Mouse (Mus musculus) kidney, postnatal 0 days (tissue): ENCODE measurements at regions not wholly inside any gene's neighbourhood (a gene's known extent, or its start where the extent isn't known, plus 50 kb on each side); places are given as distances from the start of the nearest gene placed in this dataset.

Source experiments
- ATAC-seq: fragments of 200-750 bp; cut with Nextera tagmentation; replicated peaks from 2 replicates; pipeline ENCODE4 v1.8.0; 2017; ENCODE audit warnings: low read depth, moderate number of reproducible peaks, moderate TSS enrichment, moderate library complexity; ENCODE audit not compliant: low FRiP score
- DNase-seq: peaks from one replicate; pipeline ENCODE4 v3.0.0-alpha.2; 2016; ENCODE audit warnings: low spot score
- H3K27ac ChIP-seq: fragments of 300-500 bp; sonication (generic); 2 replicates; pipeline ENCODE4 v1.5.1; 2014; ENCODE audit warnings: mild to moderate bottlenecking
- H3K27me3 ChIP-seq: fragments of 300-500 bp; sonication (generic); 2 replicates; pipeline ENCODE4 v1.6.1; 2014; ENCODE audit warnings: low read length, mixed read lengths; ENCODE audit not compliant: insufficient read depth
- H3K36me3 ChIP-seq: fragments of 300-500 bp; sonication (generic); 2 replicates; pipeline ENCODE4 v1.6.1; 2014; ENCODE audit warnings: low read length, mixed read lengths; ENCODE audit not compliant: insufficient read depth
- H3K4me1 ChIP-seq: fragments of 300-500 bp; sonication (generic); replicated peaks from 2 replicates; pipeline ENCODE4 v1.6.1; 2014; ENCODE audit warnings: antibody characterized with exemption, low read length, mixed read lengths; ENCODE audit not compliant: insufficient read depth
- H3K4me2 ChIP-seq: fragments of 300-500 bp; sonication (generic); 2 replicates; pipeline ENCODE4 v1.6.1; 2014; ENCODE audit warnings: mild to moderate bottlenecking, low read length, moderate library complexity, mixed read lengths
- H3K4me3 ChIP-seq: fragments of 300-500 bp; sonication (generic); replicated peaks from 2 replicates; pipeline ENCODE4 v1.5.1; 2014; ENCODE audit warnings: low read depth, low read length
- H3K9ac ChIP-seq: fragments of 300-500 bp; sonication (generic); 2 replicates; pipeline ENCODE4 v1.6.1; 2014; ENCODE audit warnings: low read depth, low read length
- H3K9me3 ChIP-seq: fragments of 300-500 bp; sonication (generic); replicated peaks from 2 replicates; pipeline ENCODE4 v1.6.1; 2016; ENCODE audit warnings: low read length, inconsistent platforms, mixed read lengths
- CTCF ChIP-seq: IDR thresholded peaks from 2 replicates; pipeline ENCODE4 v1.5.1; 2016; ENCODE audit warnings: antibody characterized with exemption, low read depth, mild to moderate bottlenecking, moderate library complexity
- WGBS: fragments of 180-500 bp; shearing (Covaris S2); extraction: QIAGEN DNeasy Blood & Tissue Kit; methylation state at CpG from one replicate; pipeline ENCODE4 v1.1.7; 2014; 5-methylcytosine and 5-hydroxymethylcytosine counted together

- Histone ChIP-seq H3K4me2 (no peak overlapping the region), H3K4me3 (no peak overlapping the region), H3K27me3 (no peaks in the 10 kb centered on the region), H3K4me1 (no peaks in the 10 kb centered on the region), H3K36me3 (no peaks in the 10 kb centered on the region), H3K27ac (no peak overlapping the region), H3K9me3 (no peaks in the 10 kb centered on the region), H3K9ac (no peak overlapping the region)
- WGBS, result 73% methylated on average over 6 of the region's 6 CpGs
- ATAC-seq (no peak), DNase-seq (no peak)
- no peak for TF ChIP-seq CTCF
These were observed 163.7 kb upstream of the Bcor start for GRCm38 (mm10) chrX:12323812-12324211.

- Histone ChIP-seq H3K9ac (no peak overlapping the region), H3K4me3 (no peak overlapping the region), H3K4me2 (no peak overlapping the region), H3K27me3 (no peaks in the 10 kb centered on the region), H3K9me3 (no peaks in the 10 kb centered on the region), H3K36me3 (no peaks in the 10 kb centered on the region), H3K4me1 (no peaks in the 10 kb centered on the region), H3K27ac (no peak overlapping the region)
- WGBS, result 58% methylated on average over 4 of the region's 4 CpGs
- DNase-seq, result no peak
- no peak for TF ChIP-seq CTCF
- ATAC-seq, result no peak
These were observed 167.3 kb upstream of the Bcor start for GRCm38 (mm10) chrX:12327464-12327863.

- DNase-seq (no peak), ATAC-seq (no peak)
- no peaks in the 10 kb centered on the region for H3K36me3 ChIP-seq
- no peaks in the 10 kb centered on the region for H3K9me3 ChIP-seq
- WGBS, result 77% methylated on average over 9 of the region's 9 CpGs
- H3K27me3 ChIP-seq, result no peaks in the 10 kb centered on the region
- no peak overlapping the region for H3K4me3 ChIP-seq
- H3K4me1 ChIP-seq, result no peaks in the 10 kb centered on the region
- H3K9ac ChIP-seq, result no peak overlapping the region
- H3K4me2 ChIP-seq, result no peak overlapping the region
- no peak for TF ChIP-seq CTCF
- no peak overlapping the region for H3K27ac ChIP-seq
These were observed 180.4 kb upstream of the Bcor start for GRCm38 (mm10) chrX:12340561-12340960.

- H3K4me2 ChIP-seq, result no peak overlapping the region
- no peaks in the 10 kb centered on the region for H3K36me3 ChIP-seq
- no peak for TF ChIP-seq CTCF
- no peak overlapping the region for H3K4me3 ChIP-seq
- no peak overlapping the region for H3K27ac ChIP-seq
- no peak overlapping the region for H3K9ac ChIP-seq
- DNase-seq (peak; percentile 11), ATAC-seq (no peak)
- H3K4me1 ChIP-seq, result no peaks in the 10 kb centered on the region
- H3K27me3 ChIP-seq, result no peaks in the 10 kb centered on the region
- H3K9me3 ChIP-seq, result no peaks in the 10 kb centered on the region
- WGBS, result 57% methylated on average over 5 of the region's 5 CpGs
These were observed 181.3 kb upstream of the Bcor start for GRCm38 (mm10) chrX:12341356-12341965.

- Histone ChIP-seq H3K4me3 (no peak overlapping the region), H3K9me3 (no peaks in the 10 kb centered on the region), H3K27ac (no peak overlapping the region), H3K36me3 (no peaks in the 10 kb centered on the region), H3K4me1 (no peaks in the 10 kb centered on the region), H3K9ac (no peak overlapping the region), H3K4me2 (no peak overlapping the region), H3K27me3 (no peaks in the 10 kb centered on the region)
- 80% methylated on average over 12 of the region's 12 CpGs for WGBS
- no peak for TF ChIP-seq CTCF
- ATAC-seq, result no peak
- DNase-seq, result no peak
These were observed 184.8 kb upstream of the Bcor start for GRCm38 (mm10) chrX:12344805-12345555.

GRCm38 (mm10) chrX:12346856-12347255 is 186.7 kb upstream of the Bcor start:
- Histone ChIP-seq H3K4me2 (no peak overlapping the region), H3K27ac (no peak overlapping the region), H3K27me3 (no peaks in the 10 kb centered on the region), H3K36me3 (no peaks in the 10 kb centered on the region), H3K9me3 (no peaks in the 10 kb centered on the region), H3K4me3 (no peak overlapping the region), H3K9ac (no peak overlapping the region), H3K4me1 (no peaks in the 10 kb centered on the region)
- ATAC-seq (no peak), DNase-seq (no peak)
- TF ChIP-seq CTCF, result no peak
- 63% methylated on average over 3 of the region's 3 CpGs for WGBS
